Mouse (Mus musculus): ENCODE measurements around the gene Gas2. TPM values are rescaled to one million over a fixed set of nuclear protein-coding genes. Genes with fewer than 3 reads are reported as not detected.

Gas2 gene
- polyA plus RNA-seq, 1 experiment from 2014 or later = 17.2 TPM

GRCm38 (mm10) chr7:51940461-51940860 lies 78.6 kb downstream of the Gas2 start:
- WGBS = 45% methylated on average over 2 of the region's 2 CpGs
- Histone ChIP-seq H3K4me1 (ENCODE audit: control insufficient read depth, insufficient read depth, low read length) (no peaks in the 10 kb centered on the region), H3K4me2 (ENCODE audit: low read length) (no peak overlapping the region), H3K9me3 (replicated peaks; ENCODE audit: control insufficient read depth, low read length) (no peaks in the 10 kb centered on the region), H3K27me3 (replicated peaks; ENCODE audit: control insufficient read depth, insufficient read depth, low read length) (no peaks in the 10 kb centered on the region), H3K36me3 (ENCODE audit: control insufficient read depth, insufficient read depth, low read length) (no peaks in the 10 kb centered on the region), H3K27ac (ENCODE audit: low read depth, low read length) (no peak overlapping the region), H3K4me3 (ENCODE audit: low read depth, low read length) (no peak overlapping the region), H3K9ac (ENCODE audit: low read length) (no peak overlapping the region)
- no peak for ATAC-seq
- no peak for DNase-seq (ENCODE audit: low spot score)

DNA sequence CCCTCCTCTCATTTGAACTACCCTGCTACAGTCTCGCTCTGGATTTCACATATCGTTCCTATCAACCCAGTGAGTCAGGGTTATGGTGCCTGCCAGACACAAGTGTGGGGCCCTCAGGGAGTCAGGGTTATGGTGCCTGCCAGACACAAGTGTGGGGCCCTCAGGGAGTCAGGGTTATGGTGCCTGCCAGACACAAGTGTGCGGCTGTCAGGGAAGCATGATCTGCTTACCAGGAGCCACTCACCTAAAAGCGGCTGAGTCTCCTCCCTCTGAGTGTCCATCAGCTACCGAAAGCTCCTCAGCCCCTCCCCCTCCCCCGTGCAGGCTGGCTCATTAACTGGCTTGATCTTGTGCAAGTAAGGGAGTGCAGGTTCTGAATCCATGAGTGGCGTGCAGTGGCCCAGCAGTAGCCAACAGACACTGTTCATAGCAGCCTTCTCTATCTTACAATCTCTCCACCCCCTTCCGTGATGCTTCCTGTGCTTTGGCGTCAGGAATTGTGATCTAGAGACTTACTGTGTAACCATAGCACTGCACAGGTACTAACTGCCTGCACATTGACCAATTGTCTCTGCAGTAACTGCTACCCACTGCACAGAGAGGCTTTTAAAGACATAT lies 93.7 kb downstream of the Gas2 start:
- Histone ChIP-seq H3K4me3 (ENCODE audit: low read depth, low read length) (no peak overlapping the region), H3K4me2 (ENCODE audit: low read length) (no peak overlapping the region), H3K4me1 (ENCODE audit: control insufficient read depth, insufficient read depth, low read length) (peaks cover 4% of the 10 kb centered on the region; the same call in 1 of the 2 replicates), H3K27ac (ENCODE audit: low read depth, low read length) (no peak overlapping the region; the same call in 1 of the 2 replicates), H3K36me3 (ENCODE audit: control insufficient read depth, insufficient read depth, low read length) (no peaks in the 10 kb centered on the region), H3K9ac (ENCODE audit: low read length) (0 out of 2 replicates have a peak overlapping the region, but pooled peaks have one; percentile 3), H3K9me3 (replicated peaks; ENCODE audit: control insufficient read depth, low read length) (no peaks in the 10 kb centered on the region), H3K27me3 (replicated peaks; ENCODE audit: control insufficient read depth, insufficient read depth, low read length) (no peaks in the 10 kb centered on the region)
- WGBS = 44% methylated on average over 9 of the region's 9 CpGs
- DNase-seq (ENCODE audit: low spot score) (peak; percentile 40), ATAC-seq (peak; percentile 63)

DNA sequence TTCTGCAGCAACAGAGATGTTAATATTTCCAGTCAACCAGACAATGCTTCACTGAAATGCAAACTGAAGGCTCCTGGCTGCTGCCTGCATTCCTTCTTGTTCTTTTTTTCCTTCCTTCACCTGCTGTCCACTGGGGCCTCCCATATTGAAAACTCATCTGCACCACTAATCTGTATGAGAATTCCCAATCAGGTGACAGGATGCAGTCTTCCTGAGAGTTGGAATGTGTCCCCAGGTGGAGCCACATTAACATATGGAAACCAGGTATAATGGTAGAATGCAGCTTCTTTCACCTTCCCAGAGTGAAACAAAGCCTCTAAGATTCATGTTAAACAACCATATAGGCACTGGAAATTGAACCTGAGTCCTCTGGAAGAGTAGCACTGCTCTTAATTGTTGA lies 96.0 kb downstream of the Gas2 start:
- no peak for ATAC-seq
- no peaks in the 10 kb centered on the region for H3K36me3 ChIP-seq (ENCODE audit: control insufficient read depth, insufficient read depth, low read length)
- H3K9ac ChIP-seq (ENCODE audit: low read length) = no peak overlapping the region
- no peak overlapping the region for H3K27ac ChIP-seq (ENCODE audit: low read depth, low read length)
- no peaks in the 10 kb centered on the region for H3K27me3 ChIP-seq (replicated peaks; ENCODE audit: control insufficient read depth, insufficient read depth, low read length)
- peaks cover 8% of the 10 kb centered on the region; the same call in 1 of the 2 replicates for H3K4me1 ChIP-seq (ENCODE audit: control insufficient read depth, insufficient read depth, low read length)
- no peaks in the 10 kb centered on the region for H3K9me3 ChIP-seq (replicated peaks; ENCODE audit: control insufficient read depth, low read length)
- H3K4me2 ChIP-seq (ENCODE audit: low read length) = no peak overlapping the region
- no peak for DNase-seq (ENCODE audit: low spot score)
- H3K4me3 ChIP-seq (ENCODE audit: low read depth, low read length) = no peak overlapping the region

- H3K36me3 ChIP-seq (ENCODE audit: control insufficient read depth, insufficient read depth, low read length) = no peaks in the 10 kb centered on the region
- H3K9me3 ChIP-seq (replicated peaks; ENCODE audit: control insufficient read depth, low read length) = no peaks in the 10 kb centered on the region
- H3K9ac ChIP-seq (ENCODE audit: low read length) = no peak overlapping the region
- H3K4me2 ChIP-seq (ENCODE audit: low read length) = no peak overlapping the region
- WGBS = 54% methylated on average over 6 of the region's 6 CpGs
- DNase-seq (ENCODE audit: low spot score) = peak; percentile 83
- peak; percentile 78 for ATAC-seq
- no peaks in the 10 kb centered on the region for H3K27me3 ChIP-seq (replicated peaks; ENCODE audit: control insufficient read depth, insufficient read depth, low read length)
- H3K4me1 ChIP-seq (ENCODE audit: control insufficient read depth, insufficient read depth, low read length) = peaks cover 6% of the 10 kb centered on the region; the same call in 1 of the 2 replicates
- H3K4me3 ChIP-seq (ENCODE audit: low read depth, low read length) = no peak overlapping the region
- H3K27ac ChIP-seq (ENCODE audit: low read depth, low read length) = no peak overlapping the region
These were observed 99.0 kb downstream of the Gas2 start for GRCm38 (mm10) chr7:51960698-51961374.

GRCm38 (mm10) chr7:51962219-51962952 lies 100.6 kb downstream of the Gas2 start:
- H3K36me3 ChIP-seq (ENCODE audit: control insufficient read depth, insufficient read depth, low read length) = no peaks in the 10 kb centered on the region
- DNase-seq (ENCODE audit: low spot score) = peak; percentile 37
- H3K4me2 ChIP-seq (ENCODE audit: low read length) = no peak overlapping the region
- no peaks in the 10 kb centered on the region for H3K9me3 ChIP-seq (replicated peaks; ENCODE audit: control insufficient read depth, low read length)
- H3K27me3 ChIP-seq (replicated peaks; ENCODE audit: control insufficient read depth, insufficient read depth, low read length) = no peaks in the 10 kb centered on the region
- H3K4me3 ChIP-seq (ENCODE audit: low read depth, low read length) = no peak overlapping the region
- H3K27ac ChIP-seq (ENCODE audit: low read depth, low read length) = peak overlapping the region; percentile 30; the same call in 1 of the 2 replicates
- ATAC-seq = peak; percentile 68
- H3K4me1 ChIP-seq (ENCODE audit: control insufficient read depth, insufficient read depth, low read length) = 0 out of 2 replicates have a peak, but pooled peaks cover 4% of the 10 kb centered on the region
- no peak overlapping the region for H3K9ac ChIP-seq (ENCODE audit: low read length)
- 36% methylated on average over 10 of the region's 10 CpGs for WGBS

DNA sequence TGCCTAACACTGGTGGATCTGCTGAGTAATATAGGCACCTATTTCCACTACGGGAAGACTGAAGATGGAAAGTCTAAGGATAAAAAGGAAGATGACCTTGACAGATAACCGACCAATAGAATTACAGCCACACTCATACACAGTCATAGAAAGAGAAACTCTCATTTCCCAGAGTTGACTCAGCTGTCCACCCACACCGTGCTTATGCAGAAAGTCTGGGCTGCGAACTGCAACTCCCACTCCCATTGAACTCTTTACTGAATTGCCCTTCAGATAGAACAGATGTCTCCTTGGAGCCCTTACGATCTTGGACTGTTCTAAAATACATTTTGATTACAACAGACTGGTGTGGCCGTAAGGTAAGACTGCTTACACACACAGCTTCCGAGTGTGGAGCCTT lies 102.9 kb downstream of the Gas2 start:
- no peaks in the 10 kb centered on the region for H3K36me3 ChIP-seq (ENCODE audit: control insufficient read depth, insufficient read depth, low read length)
- 0 out of 2 replicates have a peak, but pooled peaks cover 4% of the 10 kb centered on the region for H3K4me1 ChIP-seq (ENCODE audit: control insufficient read depth, insufficient read depth, low read length)
- 94% methylated on average over 7 of the region's 7 CpGs for WGBS
- no peak for DNase-seq (ENCODE audit: low spot score)
- H3K27me3 ChIP-seq (replicated peaks; ENCODE audit: control insufficient read depth, insufficient read depth, low read length) = no peaks in the 10 kb centered on the region
- no peak overlapping the region for H3K4me3 ChIP-seq (ENCODE audit: low read depth, low read length)
- no peak overlapping the region for H3K9ac ChIP-seq (ENCODE audit: low read length)
- no peak overlapping the region for H3K27ac ChIP-seq (ENCODE audit: low read depth, low read length)
- no peak overlapping the region for H3K4me2 ChIP-seq (ENCODE audit: low read length)
- no peak for ATAC-seq
- no peaks in the 10 kb centered on the region for H3K9me3 ChIP-seq (replicated peaks; ENCODE audit: control insufficient read depth, low read length)

GRCm38 (mm10) chr7:51967581-51967980 lies 105.8 kb downstream of the Gas2 start:
- 0 out of 2 replicates have a peak, but pooled peaks cover 3% of the 10 kb centered on the region for H3K4me1 ChIP-seq (ENCODE audit: control insufficient read depth, insufficient read depth, low read length)
- H3K4me2 ChIP-seq (ENCODE audit: low read length) = no peak overlapping the region
- DNase-seq (ENCODE audit: low spot score) = no peak
- no peaks in the 10 kb centered on the region for H3K27me3 ChIP-seq (replicated peaks; ENCODE audit: control insufficient read depth, insufficient read depth, low read length)
- no peak for ATAC-seq
- 84% methylated on average over 4 of the region's 4 CpGs for WGBS
- no peak overlapping the region for H3K27ac ChIP-seq (ENCODE audit: low read depth, low read length)
- H3K9ac ChIP-seq (ENCODE audit: low read length) = no peak overlapping the region
- no peak overlapping the region for H3K4me3 ChIP-seq (ENCODE audit: low read depth, low read length)
- no peaks in the 10 kb centered on the region for H3K36me3 ChIP-seq (ENCODE audit: control insufficient read depth, insufficient read depth, low read length)
- no peaks in the 10 kb centered on the region for H3K9me3 ChIP-seq (replicated peaks; ENCODE audit: control insufficient read depth, low read length)

DNA sequence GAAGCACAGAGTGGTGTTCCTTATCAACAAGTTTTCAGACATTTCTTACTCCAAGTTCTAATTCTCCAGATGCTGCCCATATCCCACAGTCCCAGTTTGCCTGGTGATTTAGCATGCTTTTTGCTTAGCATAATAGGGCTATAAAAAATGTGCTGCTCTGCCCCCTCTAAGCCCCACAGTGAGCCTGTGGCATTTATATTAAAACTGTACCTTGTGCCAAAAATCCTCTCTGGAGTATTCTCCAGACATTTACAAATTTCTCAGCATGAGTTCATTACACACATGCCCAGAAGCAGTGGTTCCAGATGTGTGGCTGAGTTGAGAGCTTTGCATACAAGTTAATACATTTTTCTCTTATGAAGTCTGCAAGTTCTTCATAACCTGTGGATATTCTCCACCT lies 107.6 kb downstream of the Gas2 start:
- no peak for ATAC-seq
- H3K9me3 ChIP-seq (replicated peaks; ENCODE audit: control insufficient read depth, low read length) = no peaks in the 10 kb centered on the region
- no peak overlapping the region for H3K9ac ChIP-seq (ENCODE audit: low read length)
- H3K4me2 ChIP-seq (ENCODE audit: low read length) = no peak overlapping the region
- no peaks in the 10 kb centered on the region for H3K27me3 ChIP-seq (replicated peaks; ENCODE audit: control insufficient read depth, insufficient read depth, low read length)
- no peak for DNase-seq (ENCODE audit: low spot score)
- no peak overlapping the region for H3K27ac ChIP-seq (ENCODE audit: low read depth, low read length)
- H3K36me3 ChIP-seq (ENCODE audit: control insufficient read depth, insufficient read depth, low read length) = no peaks in the 10 kb centered on the region
- H3K4me3 ChIP-seq (ENCODE audit: low read depth, low read length) = no peak overlapping the region
- H3K4me1 ChIP-seq (ENCODE audit: control insufficient read depth, insufficient read depth, low read length) = 0 out of 2 replicates have a peak, but pooled peaks cover 2% of the 10 kb centered on the region

Measured in forebrain, embryonic 14.5 days (tissue).